Mouse (Mus musculus): ENCODE results near the gene Gm20388. TPM values are rescaled to one million over a fixed set of nuclear protein-coding genes. Genes with fewer than 3 reads are reported as not detected.
A peak's percentile ranks its signal among the peaks of the same experiment; 100 is the strongest.
"Not testable (repeated sequence)": the region's sequence is repeated elsewhere in the genome, so short reads cannot be mapped to it uniquely, and the experiment has no call there.

The Gm20388 gene
- total RNA-seq, 2 experiments from 2014 or later, result 10.3 to 10.6 TPM

DNA sequence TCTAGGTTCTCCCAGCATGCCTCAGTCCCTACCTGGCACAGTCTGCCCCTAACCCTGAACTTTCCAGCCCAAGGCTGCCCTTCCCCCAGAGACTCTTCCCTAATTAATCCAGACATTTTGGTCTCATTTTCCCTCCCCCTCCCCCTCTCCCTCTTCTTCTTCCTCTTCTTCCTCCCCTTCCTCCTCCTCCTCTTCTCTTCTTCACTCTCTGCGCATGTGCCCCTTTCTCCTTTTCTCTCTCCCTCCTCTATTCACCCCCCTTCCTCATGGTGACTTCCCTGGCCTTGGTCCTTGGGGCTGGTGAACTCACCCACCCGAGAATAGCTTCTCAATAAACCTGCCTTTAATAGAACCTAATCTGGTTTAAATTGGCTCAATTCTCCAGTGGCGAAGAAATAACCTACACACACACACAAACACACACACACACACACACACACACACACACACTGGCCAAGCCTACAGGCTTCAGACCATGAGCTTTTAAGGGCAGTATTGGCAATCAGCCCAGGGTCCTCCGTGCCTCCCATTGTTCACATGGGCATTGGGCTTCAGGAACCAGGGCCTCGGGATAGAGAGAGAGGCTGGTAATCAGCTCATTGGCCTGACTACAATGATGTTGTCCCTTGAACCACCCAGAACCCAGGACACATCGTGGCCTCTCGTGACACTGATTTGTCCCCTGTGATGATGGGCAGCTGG lies 432.4 kb downstream of the Gm20388 start:
- DNase-seq (ENCODE audit: low spot score in 2 of 2), result no peak
- intact Hi-C loops (cut with DNase I), result no loop called here

DNA sequence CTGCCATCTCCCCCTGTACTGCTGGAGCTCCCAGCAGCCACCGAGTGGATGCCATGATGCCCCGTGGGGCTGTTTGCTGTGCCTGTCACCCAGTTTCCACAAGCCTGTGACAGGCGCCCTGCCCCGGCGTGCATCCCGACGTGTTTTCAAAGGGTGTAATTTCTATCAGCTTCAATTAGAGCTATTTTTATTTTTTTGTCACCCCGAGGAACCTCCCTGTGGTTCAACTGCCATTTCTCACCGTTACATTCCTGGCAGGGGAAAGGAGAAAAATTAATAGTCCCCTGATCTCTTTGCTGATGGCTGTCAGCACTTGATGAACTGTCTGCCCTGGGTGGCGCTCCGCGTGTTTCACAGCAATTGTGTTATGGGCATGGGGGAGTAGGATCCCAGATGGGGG lies 432.9 kb downstream of the Gm20388 start:
- intact Hi-C loops (cut with DNase I), result no loop called here
- DNase-seq (ENCODE audit: low spot score in 2 of 2), result no peak

DNA sequence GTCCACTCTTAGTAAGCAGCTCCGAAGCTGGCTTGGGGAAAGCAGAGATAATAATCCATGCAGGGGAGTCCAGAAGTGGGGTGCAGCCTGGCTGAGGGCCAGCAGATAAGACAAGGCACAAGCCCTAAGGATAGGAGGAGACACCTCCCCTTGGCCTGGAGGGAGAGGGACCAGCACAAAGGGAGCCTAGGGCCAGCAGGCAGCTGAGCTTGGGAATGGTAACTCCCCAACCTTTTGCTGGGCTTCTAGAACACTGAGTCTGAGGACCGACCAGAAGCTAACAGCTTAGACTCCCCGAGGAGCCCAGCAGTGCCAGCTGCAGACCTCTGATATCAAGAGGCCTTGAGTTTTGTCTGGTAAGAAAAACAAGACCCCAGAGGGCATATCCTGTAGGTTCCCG lies 433.5 kb downstream of the Gm20388 start:
- intact Hi-C loops (cut with DNase I), result no loop called here
- no peak for DNase-seq (ENCODE audit: low spot score in 2 of 2)

DNA sequence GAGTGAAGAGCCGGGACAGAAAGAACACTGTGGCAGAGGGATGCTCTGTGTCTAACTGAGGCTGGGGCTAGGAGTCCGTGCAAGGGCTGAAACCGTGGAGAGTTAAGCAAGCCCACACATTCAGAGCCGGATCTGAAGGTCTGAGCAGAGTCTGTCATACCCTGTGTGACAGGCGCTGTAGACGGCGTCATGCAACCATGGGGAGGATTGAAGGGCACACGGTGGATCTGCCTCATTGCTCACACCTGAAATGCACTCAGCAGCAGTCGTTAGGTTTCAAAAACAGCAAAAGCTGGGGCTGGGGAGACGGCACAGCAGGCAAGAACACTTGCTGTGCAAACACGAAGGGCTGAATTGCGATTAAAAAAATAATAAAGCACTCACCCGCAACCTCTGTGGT lies 433.9 kb downstream of the Gm20388 start:
- intact Hi-C loops (cut with DNase I), result no loop called here
- DNase-seq (ENCODE audit: low spot score in 2 of 2), result no peak

DNA sequence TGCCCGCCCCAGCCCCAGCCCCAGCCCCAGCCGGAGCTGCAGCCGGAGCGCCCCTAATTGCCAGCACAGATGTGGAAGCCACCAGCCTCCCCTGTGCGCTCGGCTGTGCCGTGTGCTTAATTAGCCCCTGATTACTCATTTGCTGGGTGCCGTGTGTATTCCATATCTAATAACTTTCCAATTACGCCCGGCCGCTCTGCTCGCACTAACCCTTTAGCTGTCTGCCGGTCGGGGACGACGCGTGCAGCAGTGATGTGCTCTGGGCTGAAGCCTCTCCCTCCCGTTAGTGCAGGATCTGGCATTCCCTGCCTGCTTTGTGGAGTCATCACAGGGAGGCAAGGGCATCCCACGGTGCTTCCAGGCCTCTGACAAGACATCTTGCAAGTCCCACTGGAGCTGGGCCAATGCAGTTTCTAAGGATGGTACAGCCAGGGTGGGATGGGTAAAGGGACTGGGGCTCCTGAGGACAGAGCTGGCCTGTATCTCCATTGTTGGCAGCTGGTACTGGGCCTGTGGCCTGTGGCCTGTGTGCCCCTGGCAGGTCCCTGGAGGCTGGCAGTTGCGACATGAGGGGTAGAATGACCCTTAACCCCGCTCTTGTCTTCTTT lies 437.2 kb downstream of the Gm20388 start:
- no peak for DNase-seq (ENCODE audit: low spot score in 2 of 2)
- intact Hi-C loops (cut with DNase I), result no loop called here

DNA sequence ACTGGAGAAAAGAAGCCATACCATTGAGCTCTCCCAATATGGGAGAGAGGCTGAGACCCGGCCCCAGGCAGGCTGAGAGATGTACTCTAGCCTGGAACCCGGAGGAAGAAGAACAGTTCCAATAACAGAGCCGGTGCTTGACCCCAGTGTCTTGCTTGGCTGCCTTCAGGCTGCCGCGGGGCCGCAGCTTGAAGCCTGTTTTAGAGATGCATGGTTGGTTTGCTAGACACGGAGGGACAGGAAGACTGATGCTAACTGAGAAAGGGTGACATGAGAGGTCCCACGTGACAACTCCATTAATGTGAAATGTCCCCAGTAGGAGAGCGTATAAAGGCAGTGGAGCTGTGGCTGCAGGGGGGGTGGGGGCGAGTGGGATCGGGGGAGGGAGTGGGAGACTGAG lies 438.3 kb downstream of the Gm20388 start:
- intact Hi-C loops (cut with DNase I), result no loop called here
- no peak for DNase-seq (ENCODE audit: low spot score in 2 of 2)

DNA sequence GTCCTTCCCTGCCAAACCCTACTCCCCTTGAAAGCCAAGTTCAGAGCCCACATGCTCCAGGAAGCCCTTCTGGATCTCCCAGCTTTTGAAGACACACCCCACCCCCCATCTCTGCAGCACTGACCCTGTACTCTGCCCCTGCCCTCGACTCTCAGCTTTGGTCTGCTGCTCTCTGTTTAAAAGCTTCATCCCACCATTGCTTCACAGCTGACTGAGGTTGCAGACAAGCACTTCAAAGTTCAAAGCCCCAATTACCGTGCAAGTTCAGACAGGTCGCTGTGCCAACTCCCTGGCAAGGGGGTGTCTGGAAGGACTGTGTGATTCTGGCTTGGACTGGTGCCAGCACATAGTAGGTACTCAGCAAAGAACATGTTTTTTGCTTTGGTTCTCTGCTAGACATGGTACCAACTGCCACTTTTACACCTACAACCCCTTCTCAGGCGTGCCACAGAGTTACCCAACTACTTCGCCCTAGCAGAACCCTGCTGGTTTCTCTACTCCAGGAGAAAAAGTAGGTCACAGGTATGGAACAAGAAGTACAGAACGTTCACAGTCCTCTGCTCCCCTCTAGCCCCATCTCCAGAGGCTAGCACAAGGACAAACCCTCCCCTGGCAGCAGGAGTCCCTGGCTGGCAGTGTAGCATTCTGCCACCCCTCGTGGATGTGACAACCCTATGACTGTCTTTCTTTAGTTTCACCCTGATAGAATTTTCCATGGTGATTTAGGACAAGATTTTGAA lies 440.9 kb downstream of the Gm20388 start:
- DNase-seq (ENCODE audit: low spot score in 2 of 2), result no peak
- intact Hi-C loops (cut with DNase I), result loop anchor here (1.0 kb wide), 1 partner anchor 31 kb away; no protein-coding TSS in a partner anchor

DNA sequence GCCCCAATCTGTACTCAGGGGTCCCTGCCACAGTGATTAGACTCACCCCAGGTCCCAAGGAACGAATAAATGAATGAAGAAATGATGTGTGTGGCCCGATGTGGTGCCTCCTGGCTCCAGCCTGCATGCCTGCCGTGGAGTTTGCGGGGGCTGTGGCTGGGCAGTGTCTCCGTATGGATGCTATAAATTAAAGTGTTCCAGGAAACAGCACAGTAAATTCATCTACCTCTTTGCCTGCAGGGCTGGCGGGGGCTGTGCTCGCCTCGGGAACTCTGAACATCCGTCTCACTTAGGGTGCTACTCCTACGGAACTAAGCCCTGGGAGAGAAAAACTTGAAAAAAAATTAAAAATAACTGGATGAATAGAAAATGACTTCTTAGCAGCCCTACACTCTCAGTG lies 441.5 kb downstream of the Gm20388 start:
- intact Hi-C loops (cut with DNase I), result loop anchor here (1.0 kb wide), 1 partner anchor 30 kb away; no protein-coding TSS in a partner anchor
- peak; percentile 78 to 84 for DNase-seq (ENCODE audit: low spot score in 2 of 2)

DNA sequence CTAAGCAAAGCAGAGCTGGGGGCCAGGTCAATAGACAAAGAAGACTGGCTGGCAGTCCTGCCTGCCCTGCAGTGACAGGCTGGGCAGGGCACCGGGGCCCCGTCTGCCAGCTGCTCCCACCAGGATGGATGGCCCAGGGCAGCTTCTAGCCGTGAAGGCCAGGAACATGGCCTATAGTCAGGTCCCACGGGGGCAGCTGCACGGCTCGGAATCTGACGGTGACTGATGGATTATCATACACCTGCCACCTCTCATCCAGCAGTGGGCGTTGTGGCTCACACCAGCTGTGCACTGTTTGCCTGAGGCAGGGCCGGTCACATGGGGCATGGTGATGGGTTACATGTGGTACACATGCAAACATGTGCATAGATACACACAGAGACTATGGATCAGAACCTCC lies 445.4 kb downstream of the Gm20388 start:
- DNase-seq (ENCODE audit: low spot score in 2 of 2), result no peak
- intact Hi-C loops (cut with DNase I), result no loop called here

DNA sequence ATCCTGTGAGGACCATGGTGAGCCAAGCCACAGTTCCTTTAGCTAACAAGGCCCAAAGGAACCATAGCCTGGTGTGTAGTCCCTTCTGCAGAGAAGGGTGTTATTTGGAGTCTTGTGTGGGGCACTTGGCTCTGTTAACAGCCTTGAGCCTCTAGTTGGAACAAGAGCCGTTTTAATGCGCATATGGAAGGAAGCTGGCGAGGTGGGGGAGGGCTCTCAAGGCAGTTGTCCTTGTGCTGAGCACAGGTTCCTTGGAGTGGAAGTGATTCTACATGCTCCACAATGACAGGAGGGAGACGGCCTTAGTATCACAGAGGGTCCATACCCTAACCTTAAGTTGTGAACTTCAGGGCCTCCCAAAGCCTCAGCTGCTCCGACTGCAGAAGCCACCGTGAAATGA lies 446.9 kb downstream of the Gm20388 start:
- intact Hi-C loops (cut with DNase I), result no loop called here
- DNase-seq (ENCODE audit: low spot score in 2 of 2), result no peak

DNA sequence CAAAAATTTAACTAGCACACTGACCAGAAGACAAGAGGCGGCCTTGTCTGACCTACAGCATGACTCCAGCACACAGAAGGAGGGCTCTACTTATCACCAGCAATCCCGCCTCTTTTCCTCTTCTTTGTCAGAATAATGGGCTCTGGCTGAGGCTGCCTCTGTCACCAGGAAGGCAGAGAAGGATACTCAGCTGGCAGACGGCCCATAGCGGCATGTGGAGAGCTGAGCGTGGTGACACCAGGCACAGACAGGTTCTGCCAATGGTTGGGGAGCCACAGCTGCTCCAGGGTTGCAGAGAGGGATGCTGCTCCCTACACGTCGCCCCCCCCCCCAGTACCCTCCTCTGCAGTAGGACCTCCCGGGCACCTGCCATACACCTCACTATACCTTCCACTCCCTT lies 450.7 kb downstream of the Gm20388 start:
- peak in 1 of 2 experiments; percentile 56 for DNase-seq (ENCODE audit: low spot score in 2 of 2)
- intact Hi-C loops (cut with DNase I), result loop anchor here (5.0 kb wide), 1 partner anchor 39 kb away; no protein-coding TSS in a partner anchor

DNA sequence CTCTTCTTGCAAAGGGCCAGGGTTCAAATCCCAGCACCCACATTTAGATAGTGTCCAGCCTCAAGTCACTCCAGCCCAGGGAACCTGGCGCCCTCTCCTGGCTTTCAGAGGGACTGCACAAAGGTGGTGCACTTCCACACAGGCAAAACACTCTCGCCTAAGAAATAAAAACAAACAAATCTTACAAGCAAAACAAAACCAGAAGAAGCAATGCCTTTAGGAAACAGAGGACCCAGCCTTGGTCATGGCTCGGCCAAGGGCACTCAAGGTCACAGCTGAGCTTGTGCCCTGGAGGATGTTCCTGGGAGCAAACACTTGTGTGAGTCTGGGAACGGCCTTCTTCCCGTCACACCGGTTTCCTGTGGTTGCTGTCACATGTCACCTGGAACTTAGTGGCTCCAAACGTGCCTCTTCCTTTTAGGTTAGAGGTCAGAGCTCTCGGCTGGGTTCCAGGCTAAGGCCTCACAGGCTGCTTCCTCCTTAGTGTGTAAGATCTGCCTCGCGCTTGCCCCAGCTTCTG lies 453.0 kb downstream of the Gm20388 start:
- DNase-seq (ENCODE audit: low spot score in 2 of 2), result no peak
- intact Hi-C loops (cut with DNase I), result loop anchor here (5.0 kb wide), 1 partner anchor 41 kb away; no protein-coding TSS in a partner anchor

DNA sequence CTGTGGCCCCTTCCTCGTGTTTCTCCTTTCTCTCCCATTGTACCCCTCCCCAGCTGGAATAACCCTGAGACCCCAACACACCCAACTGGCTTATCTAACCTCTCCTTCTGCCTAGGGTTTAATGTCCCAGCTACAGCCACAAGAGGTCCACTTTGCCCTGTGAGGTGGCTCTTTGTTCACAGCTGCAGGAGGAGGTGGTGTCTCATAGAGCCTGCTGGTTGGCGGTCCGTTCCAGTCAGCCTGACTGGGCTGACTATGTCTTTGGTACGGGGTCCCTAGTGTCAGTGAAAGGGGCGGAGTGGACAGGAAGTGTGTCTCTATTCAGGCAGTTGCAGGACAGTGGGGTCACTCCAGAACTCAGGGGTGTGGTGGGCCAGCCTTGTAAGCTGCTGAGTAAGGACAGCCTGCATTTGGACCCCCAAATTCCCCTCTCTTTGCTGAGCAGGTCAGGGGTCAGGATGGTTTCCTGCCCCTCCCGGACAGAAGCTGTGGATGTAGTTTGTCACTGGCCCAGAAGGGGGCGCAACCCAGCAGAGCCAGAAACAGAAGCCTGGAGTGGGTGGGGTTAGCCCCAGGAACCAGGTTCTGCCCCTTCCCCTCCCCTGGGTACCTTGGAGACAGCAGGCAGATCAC lies 453.6 kb downstream of the Gm20388 start:
- DNase-seq (ENCODE audit: low spot score in 2 of 2), result no peak
- intact Hi-C loops (cut with DNase I), result loop anchor here (5.0 kb wide), 1 partner anchor 42 kb away; no protein-coding TSS in a partner anchor

DNA sequence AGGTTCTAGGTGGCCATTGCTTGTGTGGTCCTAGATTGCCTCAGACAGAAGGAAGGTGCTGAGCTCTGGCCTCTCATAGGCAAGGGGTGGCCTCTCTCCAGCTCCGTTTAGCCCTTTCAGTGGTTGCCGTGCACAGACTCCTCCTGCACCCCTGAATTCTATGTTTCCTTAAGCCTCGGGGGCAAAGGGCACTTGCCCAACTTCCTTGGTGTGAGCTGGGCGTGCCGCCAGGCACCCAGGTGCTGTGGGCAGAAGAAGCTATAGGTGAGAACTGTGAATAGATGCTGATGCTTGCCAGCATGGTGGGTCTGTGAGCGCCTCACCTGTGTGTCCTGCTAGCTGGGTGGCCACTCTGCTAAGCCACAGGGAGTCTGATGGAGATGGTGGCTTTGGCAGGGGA lies 456.2 kb downstream of the Gm20388 start:
- intact Hi-C loops (cut with DNase I), result no loop called here
- DNase-seq (ENCODE audit: low spot score in 2 of 2), result no peak

DNA sequence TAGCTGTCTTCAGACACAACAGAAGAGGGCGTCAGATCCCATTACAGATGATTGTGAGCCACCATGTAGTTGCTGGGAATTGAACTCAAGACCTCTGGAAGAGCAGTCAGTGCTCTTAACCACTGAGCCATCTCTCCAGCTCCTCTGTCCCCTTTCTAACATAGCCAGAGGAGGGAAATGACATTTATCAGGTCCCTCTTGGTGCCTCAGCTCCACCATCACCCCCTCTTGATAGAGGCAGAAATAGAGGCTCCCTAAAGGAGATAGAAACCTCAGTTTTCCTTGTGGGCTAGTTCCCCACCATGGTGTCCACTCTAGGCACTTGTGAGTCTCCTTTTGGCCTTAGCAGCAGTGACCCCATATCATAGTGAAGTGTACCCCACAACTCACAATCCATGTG lies 457.6 kb downstream of the Gm20388 start:
- DNase-seq (ENCODE audit: low spot score in 2 of 2); intact Hi-C loops (cut with DNase I): not testable (repeated sequence)

DNA sequence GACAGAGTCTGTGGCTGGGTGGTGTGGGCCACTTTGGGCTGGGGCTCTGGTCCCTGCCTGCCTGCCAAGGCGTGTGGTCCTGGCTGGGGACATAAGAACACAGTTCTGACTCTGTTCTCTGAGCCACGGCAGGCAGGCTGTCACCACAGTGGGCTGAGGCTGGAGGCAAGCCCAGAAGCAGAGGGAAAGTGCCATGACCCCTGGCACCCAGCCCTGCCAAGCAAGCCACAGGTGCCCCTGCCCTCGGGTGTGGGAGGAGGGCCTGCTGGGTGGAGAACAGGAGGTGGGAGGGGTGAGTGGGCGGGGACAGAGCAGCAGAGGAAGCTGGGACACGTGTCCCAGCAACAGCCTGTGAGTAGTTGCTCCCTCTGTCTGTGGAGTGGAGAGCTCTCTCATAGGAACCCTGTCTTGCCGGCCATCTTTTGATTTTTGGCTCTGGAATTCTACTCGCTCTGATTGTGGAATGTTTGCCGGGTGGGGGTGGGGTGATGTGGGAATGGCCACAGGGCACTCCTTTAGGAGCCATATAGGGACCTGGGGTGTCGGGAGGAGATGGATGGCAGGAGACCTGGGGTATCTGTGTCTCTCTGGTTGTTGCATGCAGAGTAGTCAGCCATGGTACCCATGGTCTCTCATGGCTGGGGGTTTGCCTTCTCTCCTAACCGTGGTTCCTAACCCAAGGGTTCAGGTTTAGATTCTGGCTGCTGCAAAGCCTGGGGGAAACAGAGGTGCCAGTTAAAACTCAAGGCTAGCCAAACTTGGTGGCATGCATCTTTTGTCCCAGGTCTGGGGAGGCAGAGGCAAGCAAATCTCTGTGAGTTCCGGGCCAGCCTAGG lies 458.4 kb downstream of the Gm20388 start:
- intact Hi-C loops (cut with DNase I), result no loop called here

DNA sequence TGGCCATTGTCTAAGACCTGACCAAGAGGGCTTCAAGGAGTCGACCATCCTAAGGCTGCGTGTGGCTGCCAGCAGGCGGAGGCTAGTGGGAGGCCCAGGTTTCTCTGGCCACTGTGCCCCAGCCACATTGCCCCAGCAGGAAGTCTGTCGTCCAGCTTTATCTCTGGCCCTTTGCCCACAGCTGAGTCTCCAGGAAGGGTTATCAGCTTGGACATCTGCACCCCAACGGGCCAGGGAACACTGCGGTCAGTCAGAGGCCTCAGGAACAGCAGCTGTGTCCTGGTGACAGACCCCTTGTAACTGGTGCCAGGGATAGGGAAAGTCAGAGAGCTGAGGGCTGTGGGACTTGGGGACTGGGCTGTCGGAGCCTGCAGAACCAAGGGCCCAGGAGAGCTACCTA lies 459.3 kb downstream of the Gm20388 start:
- intact Hi-C loops (cut with DNase I), result no loop called here
- no peak for DNase-seq (ENCODE audit: low spot score in 2 of 2)

More for the DNA sequence above, 458.4 kb downstream of the Gm20388 start:
- DNase-seq (ENCODE audit: low spot score in 2 of 2), result peak; percentile 68 to 81

DNA sequence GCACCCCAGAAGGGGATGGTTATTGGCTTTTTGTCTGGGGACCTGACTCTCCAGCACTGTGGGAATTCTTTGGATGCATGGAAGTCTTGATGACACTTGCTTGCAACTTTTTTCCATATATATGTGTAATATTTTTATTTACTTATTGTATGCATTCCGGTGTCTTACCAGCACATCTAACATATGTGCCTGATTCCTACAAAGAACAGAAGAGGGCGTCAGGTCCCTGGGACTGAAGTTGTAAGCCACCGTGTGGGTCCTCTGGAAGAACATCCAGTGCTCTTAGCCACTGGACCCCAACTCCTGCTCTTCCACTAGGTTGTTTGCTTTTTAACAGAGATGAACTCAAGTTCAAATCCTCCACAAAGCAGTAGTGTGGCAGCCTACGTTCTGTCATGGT lies 459.8 kb downstream of the Gm20388 start:
- DNase-seq (ENCODE audit: low spot score in 2 of 2), result no peak
- intact Hi-C loops (cut with DNase I), result no loop called here

DNA sequence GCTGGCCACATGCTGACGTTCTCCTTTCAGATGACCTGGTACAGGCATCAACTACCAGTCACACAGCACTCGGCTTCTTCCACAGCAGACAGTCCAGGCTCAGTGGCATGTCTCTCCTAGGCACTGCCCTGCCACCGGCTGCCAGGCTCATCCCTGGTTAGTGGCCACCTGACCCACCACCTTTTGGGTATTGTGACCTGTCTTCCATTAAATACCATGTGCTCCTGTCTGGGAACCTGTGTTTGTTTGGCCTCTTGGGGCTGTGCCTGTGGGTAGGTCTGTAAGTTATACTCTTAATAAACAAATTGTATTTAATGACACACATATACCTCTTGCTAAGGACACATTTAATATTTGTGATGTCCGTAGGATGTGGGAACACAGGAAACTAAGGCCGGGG lies 460.5 kb downstream of the Gm20388 start:
- intact Hi-C loops (cut with DNase I), result no loop called here
- DNase-seq (ENCODE audit: low spot score in 2 of 2), result no peak
